Mouse (Mus musculus): ENCODE measurements around the gene Tent5a. TPM values are rescaled to one million over a fixed set of nuclear protein-coding genes. Genes with fewer than 3 reads are reported as not detected.

Tent5a gene
- polyA plus RNA-seq, 1 experiment from 2014 or later, result 10.5 TPM

DNA sequence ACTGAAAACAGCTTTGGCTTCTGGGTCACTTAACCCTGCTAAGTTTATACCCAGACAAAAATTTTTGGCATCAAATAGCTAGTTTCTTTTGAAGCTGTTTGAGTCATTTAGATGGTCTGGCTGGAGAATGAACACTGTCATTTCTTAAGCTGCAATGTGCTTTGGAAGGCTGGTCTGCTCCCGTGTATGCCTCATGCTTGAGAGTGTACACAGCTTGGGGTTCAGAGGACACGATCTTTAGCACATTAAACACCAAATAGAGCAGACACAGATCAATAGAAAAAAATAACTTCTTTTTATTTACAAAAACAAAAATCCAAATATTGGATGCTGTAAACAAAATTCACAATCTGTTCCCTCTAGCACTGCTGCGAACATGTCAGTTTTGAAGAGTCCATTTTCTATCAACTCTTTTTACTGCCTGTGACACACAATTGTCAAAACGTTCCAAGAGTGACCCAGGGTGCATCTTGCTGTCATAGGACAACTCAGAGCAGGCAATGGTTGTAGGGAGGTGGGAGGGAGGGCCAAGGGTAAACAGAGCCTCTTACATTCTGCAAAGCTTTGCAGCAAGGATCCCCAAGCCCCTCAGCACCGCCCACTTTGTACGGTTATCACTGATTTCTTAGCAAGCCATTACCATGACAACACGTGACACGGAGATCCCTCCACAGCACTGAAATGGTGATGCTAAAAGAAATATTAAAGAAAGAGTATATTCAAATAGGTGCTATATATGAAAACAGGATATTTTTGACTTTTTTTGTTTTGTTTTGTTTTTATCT lies 6.8 kb downstream of the Tent5a start:
- H3K9me3 ChIP-seq (replicated peaks; ENCODE audit: control insufficient read depth, low read length), result no peaks in the 10 kb centered on the region
- peaks cover 16% of the 10 kb centered on the region for H3K4me1 ChIP-seq (ENCODE audit: control insufficient read depth, insufficient read depth, low read length)
- no peak overlapping the region for H3K4me3 ChIP-seq (ENCODE audit: low read length)
- no peak for ATAC-seq (replicated peaks; ENCODE audit: extremely low read depth, insufficient read depth, low FRiP score)
- H3K27ac ChIP-seq (ENCODE audit: low read length), result no peak overlapping the region
- no peaks in the 10 kb centered on the region for H3K27me3 ChIP-seq (ENCODE audit: control insufficient read depth, insufficient read depth, low read length)
- WGBS, result 69% methylated on average over 8 of the region's 8 CpGs
- H3K4me2 ChIP-seq (ENCODE audit: low read depth, low read length), result no peak overlapping the region
- H3K36me3 ChIP-seq (ENCODE audit: control insufficient read depth, insufficient read depth), result peaks cover 3% of the 10 kb centered on the region; the same call in 1 of the 2 replicates
- H3K9ac ChIP-seq (ENCODE audit: low read length), result no peak overlapping the region

DNA sequence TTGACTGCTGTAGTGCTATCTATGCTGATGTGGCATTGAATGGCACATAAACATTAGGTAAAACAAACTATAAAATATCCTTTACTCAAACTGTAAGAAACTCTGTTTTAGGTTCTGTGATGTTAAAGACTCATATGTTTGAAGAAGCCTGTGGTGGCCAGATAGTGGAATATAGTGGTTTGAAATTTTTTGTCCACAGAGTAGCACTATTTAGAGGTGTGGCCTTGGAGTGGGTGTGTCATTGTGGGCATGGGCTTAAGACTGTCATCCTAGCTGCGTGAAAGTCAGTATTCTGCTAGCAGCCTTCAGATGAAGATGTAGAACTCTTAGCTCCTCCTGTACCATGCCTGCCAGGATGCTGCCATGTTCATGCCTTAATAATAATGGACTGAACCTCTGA lies 11.0 kb downstream of the Tent5a start:
- Histone ChIP-seq H3K36me3 (ENCODE audit: control insufficient read depth, insufficient read depth) (no peaks in the 10 kb centered on the region; the same call in 1 of the 2 replicates), H3K9ac (ENCODE audit: low read length) (no peak overlapping the region), H3K27me3 (ENCODE audit: control insufficient read depth, insufficient read depth, low read length) (no peaks in the 10 kb centered on the region), H3K9me3 (replicated peaks; ENCODE audit: control insufficient read depth, low read length) (no peaks in the 10 kb centered on the region), H3K27ac (ENCODE audit: low read length) (no peak overlapping the region), H3K4me3 (ENCODE audit: low read length) (no peak overlapping the region), H3K4me1 (ENCODE audit: control insufficient read depth, insufficient read depth, low read length) (no peaks in the 10 kb centered on the region), H3K4me2 (ENCODE audit: low read depth, low read length) (no peak overlapping the region)
- 30% methylated on average over 1 of the region's 1 CpGs for WGBS
- ATAC-seq (replicated peaks; ENCODE audit: extremely low read depth, insufficient read depth, low FRiP score), result no peak

DNA sequence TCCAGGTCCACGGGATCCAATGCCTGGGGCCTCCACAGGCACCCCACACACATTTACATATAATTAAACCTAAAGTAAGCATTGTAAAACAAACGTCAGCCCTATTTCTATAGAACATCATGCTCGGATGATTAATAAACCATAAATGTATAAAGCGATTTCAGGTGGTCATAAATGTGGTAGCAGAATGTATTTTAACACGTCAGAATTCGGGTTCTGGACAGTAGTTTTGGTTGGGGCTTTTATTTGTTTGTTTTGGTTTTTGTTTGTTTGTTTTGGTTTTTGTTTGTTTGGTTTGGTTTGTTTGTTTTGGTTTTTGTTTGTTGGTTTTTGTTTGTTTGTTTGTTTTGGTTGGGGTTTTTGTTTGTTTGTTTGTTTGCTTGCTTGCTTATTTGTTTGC lies 14.7 kb downstream of the Tent5a start, which contains the start of gene Gm11114:
Gene Gm11114 (plus strand): TSS at position 301 of the 400 bp plus-strand sequence.
- Histone ChIP-seq H3K9ac (ENCODE audit: low read length) (no peak within 1 kb of the TSS), H3K27ac (ENCODE audit: low read length) (no peak within 1 kb of the TSS), H3K36me3 (ENCODE audit: control insufficient read depth, insufficient read depth) (no peaks in the 10 kb centered on the region), H3K27me3 (ENCODE audit: control insufficient read depth, insufficient read depth, low read length) (no peaks in the 10 kb centered on the region), H3K4me2 (ENCODE audit: low read depth, low read length) (no peak within 1 kb of the TSS), H3K4me1 (ENCODE audit: control insufficient read depth, insufficient read depth, low read length) (no peaks in the 10 kb centered on the region), H3K9me3 (replicated peaks; ENCODE audit: control insufficient read depth, low read length) (no peaks in the 10 kb centered on the region), H3K4me3 (ENCODE audit: low read length) (no peak within 1 kb of the TSS)
- WGBS, result 86% methylated on average over 6 of the region's 6 CpGs
- ATAC-seq (replicated peaks; ENCODE audit: extremely low read depth, insufficient read depth, low FRiP score), result no peak

DNA sequence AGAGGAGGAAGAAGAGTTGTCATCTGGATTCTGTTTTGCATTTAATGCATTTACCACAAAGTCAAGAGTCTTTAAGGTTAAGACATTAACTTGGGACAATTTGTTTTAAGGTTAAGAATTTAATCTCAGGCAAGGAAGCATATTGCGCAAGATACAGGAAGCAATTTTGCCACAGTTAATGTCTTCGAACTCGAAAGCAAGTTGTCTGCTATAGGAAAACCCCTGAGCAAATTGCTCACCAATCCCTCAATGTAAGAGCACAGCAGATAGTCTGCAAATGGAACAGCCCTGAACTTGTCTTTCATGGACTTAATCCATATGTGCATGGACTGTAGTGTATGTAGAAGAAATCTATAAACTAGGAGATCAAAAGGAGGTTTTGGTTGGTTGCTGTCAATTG lies 23.8 kb downstream of the Tent5a start:
- ATAC-seq (replicated peaks; ENCODE audit: extremely low read depth, insufficient read depth, low FRiP score), result no peak
- Histone ChIP-seq H3K9ac (ENCODE audit: low read length) (no peak overlapping the region), H3K4me2 (ENCODE audit: low read depth, low read length) (no peak overlapping the region), H3K36me3 (ENCODE audit: control insufficient read depth, insufficient read depth) (no peaks in the 10 kb centered on the region), H3K4me3 (ENCODE audit: low read length) (no peak overlapping the region), H3K4me1 (ENCODE audit: control insufficient read depth, insufficient read depth, low read length) (no peaks in the 10 kb centered on the region), H3K27me3 (ENCODE audit: control insufficient read depth, insufficient read depth, low read length) (no peaks in the 10 kb centered on the region), H3K27ac (ENCODE audit: low read length) (no peak overlapping the region), H3K9me3 (replicated peaks; ENCODE audit: control insufficient read depth, low read length) (no peaks in the 10 kb centered on the region)
- WGBS, result 80% methylated on average over 3 of the region's 3 CpGs

DNA sequence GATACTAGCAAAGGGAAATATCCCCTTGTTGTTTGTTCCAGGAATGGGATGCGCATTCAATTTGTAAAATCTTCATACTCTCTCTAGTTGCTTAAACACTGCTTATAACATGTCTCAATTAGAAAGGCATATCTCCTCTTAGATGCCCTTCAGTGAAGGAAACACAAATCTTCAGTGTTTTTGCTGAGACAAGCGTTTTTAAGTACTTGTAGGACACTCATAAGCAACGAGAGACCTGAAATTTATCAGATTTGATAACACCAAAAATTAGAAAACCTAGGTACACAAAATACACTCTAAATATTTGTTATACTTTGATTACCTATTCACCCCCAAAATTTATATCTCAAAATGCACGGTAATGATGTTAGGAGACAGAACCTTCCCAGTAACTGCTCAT lies 24.3 kb downstream of the Tent5a start:
- Histone ChIP-seq H3K36me3 (ENCODE audit: control insufficient read depth, insufficient read depth) (no peaks in the 10 kb centered on the region), H3K9me3 (replicated peaks; ENCODE audit: control insufficient read depth, low read length) (no peaks in the 10 kb centered on the region), H3K9ac (ENCODE audit: low read length) (no peak overlapping the region), H3K4me3 (ENCODE audit: low read length) (no peak overlapping the region), H3K27ac (ENCODE audit: low read length) (no peak overlapping the region), H3K4me1 (ENCODE audit: control insufficient read depth, insufficient read depth, low read length) (no peaks in the 10 kb centered on the region), H3K27me3 (ENCODE audit: control insufficient read depth, insufficient read depth, low read length) (no peaks in the 10 kb centered on the region), H3K4me2 (ENCODE audit: low read depth, low read length) (no peak overlapping the region)
- 77% methylated on average over 4 of the region's 4 CpGs for WGBS
- ATAC-seq (replicated peaks; ENCODE audit: extremely low read depth, insufficient read depth, low FRiP score), result no peak

DNA sequence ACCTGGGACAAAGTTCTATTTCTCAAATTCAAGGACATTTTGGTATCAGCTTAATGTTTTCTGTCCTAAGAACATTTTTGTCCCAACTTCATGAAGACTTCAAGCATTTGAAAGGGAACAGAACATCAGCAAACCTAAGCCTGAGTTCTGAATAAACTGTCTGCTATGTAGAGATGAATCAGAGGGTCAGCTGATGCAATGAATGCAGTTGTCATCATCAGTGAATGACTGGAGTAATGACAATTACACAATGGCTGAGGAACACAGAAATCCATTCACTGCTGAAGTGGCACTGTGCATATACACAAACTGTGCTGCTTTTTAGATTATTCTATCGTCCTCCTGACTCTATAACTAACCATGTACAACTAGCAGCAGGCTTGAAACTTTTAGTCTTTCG lies 53.0 kb downstream of the Tent5a start:
- no peaks in the 10 kb centered on the region for H3K36me3 ChIP-seq (ENCODE audit: control insufficient read depth, insufficient read depth)
- H3K9ac ChIP-seq (ENCODE audit: low read length), result no peak overlapping the region
- no peaks in the 10 kb centered on the region for H3K4me1 ChIP-seq (ENCODE audit: control insufficient read depth, insufficient read depth, low read length)
- no peak overlapping the region for H3K27ac ChIP-seq (ENCODE audit: low read length)
- H3K27me3 ChIP-seq (ENCODE audit: control insufficient read depth, insufficient read depth, low read length), result no peaks in the 10 kb centered on the region
- H3K4me3 ChIP-seq (ENCODE audit: low read length), result no peak overlapping the region
- no peak overlapping the region for H3K4me2 ChIP-seq (ENCODE audit: low read depth, low read length)
- no peaks in the 10 kb centered on the region for H3K9me3 ChIP-seq (replicated peaks; ENCODE audit: control insufficient read depth, low read length)
- ATAC-seq (replicated peaks; ENCODE audit: extremely low read depth, insufficient read depth, low FRiP score), result no peak
- 77% methylated on average over 2 of the region's 2 CpGs for WGBS

Other genes with a start within 250 kb of the Tent5a start
- gene Gm11114, start 14.6 kb downstream of the Tent5a start, polyA plus RNA-seq (2015; fragmentation: Nextera tagmentation; extraction: Ambion mirVana), result not detected in 2 replicates